Mouse (Mus musculus) CH12.LX (cell line): Measurements from ENCODE around the gene Agpat4. TPM values are rescaled to one million over a fixed set of nuclear protein-coding genes. Genes with fewer than 3 reads are reported as not detected.
A peak's percentile ranks its signal among the peaks of the same experiment; 100 is the strongest.

Source experiments
- DNase-seq: peaks from one replicate; pipeline ENCODE4 v3.0.0-alpha.2; 2013; ENCODE audit errors: extremely low read depth
- H3K27ac ChIP-seq: 2 replicates; pipeline ENCODE4 v1.5.1; 2012; ENCODE audit warnings: low read depth, mild to moderate bottlenecking, control low read depth, moderate library complexity; ENCODE audit not compliant: insufficient read depth
- H3K27me3 ChIP-seq: replicated peaks from 2 replicates; pipeline ENCODE3; 2012; ENCODE audit warnings: inconsistent platforms
- H3K36me3 ChIP-seq, 2 experiments: replicated peaks in 1 of 2; 2 replicates each; pipeline versions ENCODE3 to v1.6.1; 2012; ENCODE audit warnings: inconsistent platforms in 1 of 2, low read length in 1 of 2, mild to moderate bottlenecking in 1 of 2, mixed read lengths in 1 of 2, moderate library complexity in 1 of 2; ENCODE audit not compliant: control insufficient read depth in 1 of 2, insufficient read depth in 1 of 2
- H3K4me1 ChIP-seq, 2 experiments: 2 replicates each; pipeline ENCODE4 v1.6.1; 2012; ENCODE audit warnings: inconsistent platforms in 1 of 2, moderate library complexity in 1 of 2; ENCODE audit not compliant: insufficient read depth in 2 of 2, control insufficient read depth in 1 of 2
- H3K4me2 ChIP-seq: 2 replicates; pipeline ENCODE4 v1.6.1; 2012; ENCODE audit warnings: low read depth, mild to moderate bottlenecking, control low read depth; ENCODE audit not compliant: poor library complexity, insufficient read depth, severe bottlenecking
- H3K4me3 ChIP-seq, 3 experiments: fragments of 150-350 bp in 1 of 3; sonication (generic) in 1 of 3; replicated peaks in 1 of 3; 2 replicates each; pipeline versions ENCODE3 to v1.5.1; 2011 to 2012; ENCODE audit warnings: low read depth in 2 of 3, low read length in 2 of 3, mild to moderate bottlenecking in 2 of 3, moderate library complexity in 2 of 3, control low read depth in 1 of 3, improper control_type of control experiment in 1 of 3, inconsistent platforms in 1 of 3, mixed read lengths in 1 of 3; ENCODE audit not compliant: poor library complexity in 1 of 3
- H3K79me2 ChIP-seq: replicated peaks from 2 replicates; pipeline ENCODE4 v1.6.1; 2012; ENCODE audit warnings: mild to moderate bottlenecking, moderate library complexity; ENCODE audit not compliant: control insufficient read depth, poor library complexity, insufficient read depth, severe bottlenecking; ENCODE audit errors: extremely low read depth
- H3K9ac ChIP-seq: 2 replicates; pipeline ENCODE4 v1.6.1; 2012; ENCODE audit warnings: low read depth, mild to moderate bottlenecking, control low read depth, moderate library complexity; ENCODE audit not compliant: insufficient read depth
- H3K9me3 ChIP-seq: replicated peaks from 2 replicates; pipeline ENCODE3; 2012; ENCODE audit warnings: low read length, inconsistent platforms, mixed read lengths
- CHD1 ChIP-seq: IDR thresholded peaks from 2 replicates; pipeline ENCODE4 v1.6.1; 2012; ENCODE audit warnings: low read depth, low read length, improper control_type of control experiment, inconsistent platforms
- GABPA ChIP-seq: IDR thresholded peaks from 2 replicates; pipeline ENCODE4 v1.6.1; 2012; ENCODE audit warnings: low read depth, low read length, improper control_type of control experiment, inconsistent platforms; ENCODE audit not compliant: insufficient replicate concordance
- IRF4 ChIP-seq: IDR thresholded peaks from 2 replicates; pipeline ENCODE4 v1.6.1; 2014; ENCODE audit warnings: low read depth, mild to moderate bottlenecking, inconsistent platforms, low read length, improper control_type of control experiment
- JUND ChIP-seq: conservative IDR thresholded peaks from 2 replicates; pipeline ENCODE4 v1.6.1; 2011; ENCODE audit warnings: low read depth, low read length, improper control_type of control experiment
- KAT2A ChIP-seq: IDR thresholded peaks from 2 replicates; pipeline ENCODE4 v1.6.1; 2012; ENCODE audit warnings: low read length, improper control_type of control experiment, inconsistent platforms; ENCODE audit not compliant: insufficient replicate concordance
- MAZ ChIP-seq: IDR thresholded peaks from 2 replicates; pipeline ENCODE4 v1.6.1; 2012; ENCODE audit warnings: low read depth, mild to moderate bottlenecking, inconsistent platforms, low read length, improper control_type of control experiment, moderate library complexity
- MEF2A ChIP-seq: IDR thresholded peaks from 2 replicates; pipeline ENCODE4 v1.6.1; 2014; ENCODE audit warnings: low read depth, mild to moderate bottlenecking, inconsistent platforms, low read length, improper control_type of control experiment, borderline replicate concordance
- MXI1 ChIP-seq: IDR thresholded peaks from 2 replicates; pipeline ENCODE4 v1.6.1; 2011; ENCODE audit warnings: mild to moderate bottlenecking, low read depth, low read length, improper control_type of control experiment
- MYC ChIP-seq: IDR thresholded peaks from 2 replicates; pipeline ENCODE4 v1.6.1; 2011; ENCODE audit warnings: low read depth, mild to moderate bottlenecking, improper control_type of control experiment, low read length
- NRF1 ChIP-seq: IDR thresholded peaks from 2 replicates; pipeline ENCODE4 v1.6.1; 2014; ENCODE audit warnings: low read depth, mild to moderate bottlenecking, inconsistent platforms, low read length, improper control_type of control experiment, moderate library complexity
- PAX5 ChIP-seq: IDR thresholded peaks from 2 replicates; pipeline ENCODE4 v1.6.1; 2012; ENCODE audit warnings: low read length, inconsistent platforms, mixed read lengths
- POLR2A ChIP-seq: IDR thresholded peaks from 2 replicates; pipeline ENCODE4 v1.6.1; 2011; ENCODE audit warnings: low read depth, mild to moderate bottlenecking, improper control_type of control experiment, low read length
- POLR2AphosphoS2 ChIP-seq: IDR thresholded peaks from 2 replicates; pipeline ENCODE4 v1.6.1; 2011; ENCODE audit warnings: low read depth, low read length, improper control_type of control experiment
- RAD21 ChIP-seq: IDR thresholded peaks from 2 replicates; pipeline ENCODE4 v1.6.1; 2011; ENCODE audit warnings: low read depth, mild to moderate bottlenecking, low read length, improper control_type of control experiment, moderate library complexity
- RCOR1 ChIP-seq: conservative IDR thresholded peaks from 2 replicates; pipeline ENCODE4 v1.6.1; 2012; ENCODE audit warnings: low read depth, mild to moderate bottlenecking, inconsistent platforms, low read length, improper control_type of control experiment
- SIN3A ChIP-seq: IDR thresholded peaks from 2 replicates; pipeline ENCODE4 v1.6.1; 2012; ENCODE audit warnings: low read length, improper control_type of control experiment, inconsistent platforms
- TCF12 ChIP-seq: IDR thresholded peaks from 2 replicates; pipeline ENCODE4 v1.6.1; 2014; ENCODE audit warnings: low read depth, mild to moderate bottlenecking, inconsistent platforms, low read length, improper control_type of control experiment
- UBTF ChIP-seq: IDR thresholded peaks from 2 replicates; pipeline ENCODE4 v1.6.1; 2012; ENCODE audit warnings: low read depth, mild to moderate bottlenecking, inconsistent platforms, low read length, improper control_type of control experiment, moderate library complexity
- ZMIZ1 ChIP-seq: IDR thresholded peaks from 2 replicates; pipeline ENCODE4 v1.6.1; 2012; ENCODE audit warnings: low read depth, mild to moderate bottlenecking, inconsistent platforms, low read length, improper control_type of control experiment
- dilution Hi-C: fragments of 300-500 bp; cut with MboI; formaldehyde crosslinking; loops from 2 replicates; pipeline ENCODE4 v1.14.3; 2020; ENCODE audit warnings: low sequenced_read_pairs; ENCODE audit not compliant: extremely low pct_unique_long_range_greater_than_20kb, extremely low pct_ligation_motif_present
- in situ Hi-C: fragments of 300-500 bp; cut with MboI; formaldehyde crosslinking; loops from 3 replicates; pipeline ENCODE4 v1.14.3; 2019; ENCODE audit warnings: low sequenced_read_pairs, low pct_ligation_motif_present, low pct_unique_long_range_greater_than_20kb, mixed read lengths
- polyA plus RNA-seq: library from polyadenylated mRNA; unstranded; fragments of >175 nt; gene quantifications from 2 replicates; pipeline ENCODE4 v1.2.1, GENCODE M21; 2012; ENCODE audit warnings: low read depth; ENCODE audit not compliant: insufficient read length
- total RNA-seq, 2 experiments: library from RNA; depleted of rRNA; stranded (reverse); fragments of 300-350 nt in 1 of 2; fragments of >200 nt in 1 of 2; gene quantifications; 2 replicates each; pipeline ENCODE4 v1.2.3; 2012 to 2014

The Agpat4 gene
- total and polyA plus RNA-seq, 3 experiments: 34.7 to 83.2 (median 44.5) TPM

DNA sequence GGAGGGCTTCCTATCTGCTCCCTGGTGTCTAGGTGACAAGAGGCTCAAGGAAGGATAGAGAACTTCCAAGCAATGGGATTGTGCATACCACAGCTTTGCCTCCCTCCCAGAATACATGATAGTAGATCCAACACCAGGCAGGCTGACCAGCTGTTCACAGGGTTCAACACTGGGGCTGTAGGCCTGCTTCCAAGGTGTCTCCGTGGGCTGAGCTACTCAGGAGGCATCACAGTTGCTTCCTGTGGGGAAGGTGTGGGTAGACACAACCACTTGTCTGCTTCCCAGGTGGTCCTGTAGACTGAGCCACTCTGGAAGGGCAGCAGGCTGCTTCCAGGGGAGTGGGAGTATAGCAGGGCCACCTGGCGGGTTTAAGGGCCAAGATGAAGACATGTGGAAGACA lies 35.8 kb downstream of the Agpat4 start:
- Histone ChIP-seq H3K4me1 (peaks cover 11 to 30% of the 10 kb centered on the region in 2 experiments), H3K27ac (no peak overlapping the region), H3K9ac (no peak overlapping the region), H3K27me3 (no peaks in the 10 kb centered on the region), H3K9me3 (no peaks in the 10 kb centered on the region), H3K36me3 (peaks cover 51 to 83% of the 10 kb centered on the region in 2 experiments), H3K79me2 (peaks cover 13% of the 10 kb centered on the region), H3K4me2 (no peak overlapping the region), H3K4me3 (no peak overlapping the region)
- dilution Hi-C loops: no loop called here
- in situ Hi-C loops: loop anchor here (25.0 kb wide), 1 partner anchor 608 kb away; the partner anchor contains the start of gene Igf2r
- no peak for DNase-seq
- TF ChIP-seq UBTF: no peak
- no peak for TF ChIP-seq POLR2A
- no peak for TF ChIP-seq IRF4
- TF ChIP-seq MYC: no peak
- no peak for TF ChIP-seq PAX5
- no peak for TF ChIP-seq RCOR1
- TF ChIP-seq RAD21: no peak
- no peak for TF ChIP-seq MAZ
- TF ChIP-seq JUND: no peak
- no peak for TF ChIP-seq NRF1
- TF ChIP-seq MEF2A: no peak
- TF ChIP-seq TCF12: no peak

DNA sequence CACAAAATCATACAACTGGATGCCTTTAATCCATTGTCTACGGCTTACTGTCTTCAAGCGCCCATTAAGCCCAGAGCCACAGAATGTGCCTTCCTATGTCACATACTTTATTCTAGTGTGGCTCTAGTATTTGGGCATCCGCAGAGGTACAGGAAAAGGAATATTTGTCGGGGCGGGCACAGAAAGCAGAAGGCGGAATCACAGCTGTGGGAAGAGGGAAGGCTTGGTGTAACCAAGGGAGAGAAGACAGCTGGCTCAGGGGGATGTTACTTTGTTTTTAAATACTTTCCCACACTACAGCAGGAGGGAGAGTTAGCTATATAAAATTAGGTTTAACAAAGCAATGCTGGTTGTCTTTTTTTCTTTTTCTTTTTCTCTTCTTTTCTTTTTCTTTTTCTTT lies 36.7 kb downstream of the Agpat4 start:
- no peak overlapping the region for H3K9ac ChIP-seq
- no peak overlapping the region for H3K27ac ChIP-seq
- no peaks in the 10 kb centered on the region for H3K9me3 ChIP-seq
- peaks cover 6% of the 10 kb centered on the region; the same call in 1 of the 2 replicates for H3K79me2 ChIP-seq
- no peak overlapping the region for H3K4me3 ChIP-seq
- DNase-seq: no peak
- no peaks in the 10 kb centered on the region for H3K27me3 ChIP-seq
- peaks cover 19 to 40% of the 10 kb centered on the region in 2 experiments for H3K4me1 ChIP-seq
- no peak overlapping the region for H3K4me2 ChIP-seq
- dilution Hi-C loops: no loop called here
- in situ Hi-C loops: loop anchor here (25.0 kb wide), 1 partner anchor 607 kb away; the partner anchor contains the start of gene Igf2r
- peaks cover 47 to 81% of the 10 kb centered on the region in 2 experiments for H3K36me3 ChIP-seq
- no peak for TF ChIP-seq JUND
- TF ChIP-seq RAD21: no peak
- TF ChIP-seq CHD1: no peak

DNA sequence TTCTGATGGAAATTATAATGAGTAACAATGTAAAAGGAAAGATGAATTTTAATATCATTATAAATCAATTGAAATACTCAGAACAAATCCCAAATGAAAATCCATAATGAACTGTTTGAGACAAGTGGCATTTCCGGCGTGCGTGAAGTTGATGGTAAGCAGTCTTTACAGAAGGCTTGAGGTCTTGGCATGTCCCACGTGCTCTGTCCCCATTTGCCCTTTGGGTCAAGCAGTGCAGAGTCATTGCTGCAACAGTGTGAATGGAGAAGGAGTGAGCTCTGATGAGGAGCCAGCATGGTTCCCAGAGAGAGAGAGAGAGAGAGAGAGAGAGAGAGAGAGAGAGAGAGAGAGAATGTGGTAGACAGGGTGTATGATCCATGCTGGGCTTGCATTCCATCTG lies 37.4 kb downstream of the Agpat4 start:
- Histone ChIP-seq H3K79me2 (peaks cover 2% of the 10 kb centered on the region; the same call in 1 of the 2 replicates), H3K27me3 (no peaks in the 10 kb centered on the region), H3K9me3 (no peaks in the 10 kb centered on the region), H3K27ac (0 out of 2 replicates have a peak overlapping the region, but pooled peaks have one; percentile 11), H3K9ac (no peak overlapping the region), H3K4me2 (no peak overlapping the region), H3K4me3 (no peak overlapping the region), H3K36me3 (peaks cover 46 to 78% of the 10 kb centered on the region in 2 experiments), H3K4me1 (peaks cover 24 to 46% of the 10 kb centered on the region in 2 experiments)
- in situ Hi-C loops: loop anchor here (25.0 kb wide), 1 partner anchor 606 kb away; the partner anchor contains the start of gene Igf2r
- dilution Hi-C loops: no loop called here
- DNase-seq: no peak
- TF ChIP-seq MXI1 (no peak), SIN3A (no peak), POLR2AphosphoS2 (no peak), GABPA (no peak), ZMIZ1 (no peak), KAT2A (no peak)
